Mouse (Mus musculus) bone marrow macrophage, adult 2 months (primary cell): Measurements from ENCODE around the gene Kat7. TPM values are rescaled to one million over a fixed set of nuclear protein-coding genes. Genes with fewer than 3 reads are reported as not detected.

ENCODE experiments used
- H3K27ac ChIP-seq: 2 replicates; pipeline ENCODE4 v1.5.1; 2012; ENCODE audit warnings: low read depth, low read length; ENCODE audit not compliant: insufficient read depth
- H3K4me1 ChIP-seq: 2 replicates; pipeline ENCODE4 v1.6.1; 2012; ENCODE audit warnings: low read length; ENCODE audit not compliant: control insufficient read depth, insufficient read depth
- H3K4me3 ChIP-seq: 2 replicates; pipeline ENCODE4 v1.5.1; 2012; ENCODE audit warnings: mild to moderate bottlenecking, low read length, moderate library complexity; ENCODE audit not compliant: insufficient read depth
- CTCF ChIP-seq: IDR thresholded peaks from 2 replicates; pipeline ENCODE4 v1.5.1; 2012; ENCODE audit warnings: low read depth, mild to moderate bottlenecking, low read length, moderate library complexity
- POLR2A ChIP-seq: IDR thresholded peaks from 2 replicates; pipeline ENCODE4 v1.6.1; 2012; ENCODE audit warnings: mild to moderate bottlenecking, low read depth, low read length, borderline replicate concordance
- polyA plus RNA-seq: library from polyadenylated mRNA; stranded (reverse); fragments of >200 nt; gene quantifications from 2 replicates; pipeline ENCODE4 v1.2.4, GENCODE M21; 2012; ENCODE audit not compliant: missing spikeins, insufficient read depth, insufficient read length

Kat7 gene
- polyA plus RNA-seq, 1 experiment: 41.2 TPM

DNA sequence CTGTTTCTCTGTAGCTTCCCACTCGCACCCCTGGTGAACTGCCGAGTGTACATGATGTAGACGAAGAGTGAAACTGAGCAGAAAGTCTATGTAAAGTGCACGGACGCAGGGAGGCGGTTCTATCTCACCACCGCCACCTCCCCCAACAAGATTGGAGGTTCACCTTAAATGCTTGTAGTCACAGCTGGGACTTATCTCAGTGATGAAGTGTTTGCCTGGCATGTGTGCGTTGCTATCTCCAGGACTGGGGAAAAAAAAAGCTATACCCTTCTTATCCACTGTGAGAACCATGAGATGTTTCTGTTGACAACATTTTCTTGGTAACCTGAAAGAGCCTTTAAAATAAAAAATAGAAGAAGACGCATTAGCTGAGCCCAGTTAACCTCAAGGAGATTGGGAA, 8.1 kb upstream of the Kat7 start:
- H3K4me3 ChIP-seq: no peak overlapping the region
- no peak for TF ChIP-seq CTCF
- TF ChIP-seq POLR2A: no peak
- H3K4me1 ChIP-seq: no peaks in the 10 kb centered on the region
- H3K27ac ChIP-seq: no peak overlapping the region

DNA sequence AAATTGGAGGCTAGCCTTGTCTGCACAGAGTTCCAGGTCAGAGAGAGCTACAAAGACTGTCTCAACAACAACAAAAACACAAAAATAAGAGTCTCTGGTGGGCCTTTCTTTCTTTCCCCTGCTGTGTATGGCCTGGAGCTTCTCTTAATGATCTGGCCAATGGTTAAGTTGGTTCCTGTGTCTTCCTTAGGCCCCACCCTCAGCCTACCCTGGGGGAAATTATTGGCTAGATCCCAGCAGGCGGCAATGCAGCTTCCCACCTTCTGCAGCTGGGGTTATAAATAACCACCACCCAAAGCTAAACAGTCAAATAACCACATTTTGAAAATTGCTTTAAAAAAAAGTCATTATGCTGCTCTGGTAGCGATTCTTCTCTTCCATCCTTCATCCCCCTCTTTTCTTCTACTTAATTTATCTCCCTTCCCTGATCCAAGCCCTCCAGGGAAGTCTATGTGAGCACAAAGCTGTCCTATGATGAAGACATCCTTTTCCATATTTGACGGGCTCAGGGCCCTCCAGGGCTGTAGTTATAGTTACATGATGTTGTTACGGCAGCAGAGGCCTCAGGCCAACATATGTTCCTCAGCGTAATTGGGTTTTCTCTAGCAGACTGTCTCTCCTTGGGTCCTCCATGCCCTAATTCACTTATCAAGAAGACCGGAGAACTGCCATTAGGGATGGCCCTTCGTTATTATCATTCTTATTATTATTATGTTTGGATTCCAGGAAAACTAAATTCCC, 5.3 kb upstream of the Kat7 start:
- H3K27ac ChIP-seq: no peak overlapping the region
- H3K4me1 ChIP-seq: peaks cover 6% of the 10 kb centered on the region
- H3K4me3 ChIP-seq: no peak overlapping the region
- TF ChIP-seq POLR2A (no peak), CTCF (no peak)

DNA sequence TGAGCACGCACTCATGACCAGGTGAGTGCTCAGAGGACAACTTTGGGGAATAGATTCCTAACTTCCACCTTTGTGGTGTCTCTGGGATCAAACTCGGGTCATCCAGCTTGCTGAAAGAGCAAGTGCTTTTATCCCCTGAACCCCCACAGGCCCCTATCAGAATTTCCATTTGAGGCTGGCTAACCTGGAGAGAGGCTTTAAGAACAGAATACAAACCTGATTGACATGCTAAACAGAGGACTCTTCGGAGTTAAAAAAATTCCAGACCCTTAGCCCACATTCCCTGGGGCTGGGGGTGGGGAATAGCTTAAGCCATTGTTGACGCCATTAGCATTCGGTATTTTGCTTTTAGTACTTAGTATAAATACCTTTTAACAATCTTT, 1.4 kb upstream of the Kat7 start:
- H3K4me3 ChIP-seq: peak overlapping the region; percentile 91
- no peak overlapping the region for H3K27ac ChIP-seq
- peaks cover 8% of the 10 kb centered on the region for H3K4me1 ChIP-seq
- TF ChIP-seq POLR2A: no peak
- no peak for TF ChIP-seq CTCF

DNA sequence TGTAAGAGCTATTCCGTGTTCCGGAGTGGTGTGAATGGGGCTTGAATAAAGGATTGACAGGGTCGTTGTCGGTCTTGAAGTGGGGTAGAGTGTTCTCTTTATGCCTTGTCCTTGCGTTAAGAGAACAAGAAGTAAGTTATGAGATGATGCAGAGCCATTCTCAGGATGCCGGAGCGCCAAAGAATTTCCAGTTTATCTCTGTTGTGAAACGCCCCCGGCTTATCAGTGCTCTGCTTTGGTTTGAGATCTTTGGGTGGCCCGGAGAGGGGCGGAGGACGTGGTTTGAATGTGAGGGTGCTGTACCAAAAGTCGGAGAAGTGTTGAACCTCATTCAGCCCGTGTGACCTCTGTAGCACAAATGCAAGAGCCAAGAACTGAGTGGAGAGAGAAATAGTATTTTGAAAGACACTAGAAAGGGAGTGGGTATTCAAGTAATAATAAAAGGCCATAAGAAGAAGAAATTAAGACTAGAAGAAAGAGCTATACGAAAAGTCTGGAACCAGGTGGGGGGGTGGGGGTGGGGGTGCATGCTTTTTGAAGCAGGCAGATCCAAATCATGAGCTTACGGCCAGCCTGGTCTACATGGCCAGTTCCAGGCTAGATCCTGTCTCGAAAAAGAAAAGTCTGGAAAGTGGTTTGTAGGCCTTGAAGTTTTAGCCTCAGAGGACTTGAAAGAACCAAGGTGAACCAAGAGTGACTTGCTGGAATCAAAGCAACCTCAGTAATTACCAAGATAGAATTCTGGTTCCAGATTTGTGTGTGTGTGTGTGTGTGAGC, 790 bp upstream of the Kat7 start:
- no peak for TF ChIP-seq POLR2A
- no peak for TF ChIP-seq CTCF
- peak overlapping the region; percentile 76 for H3K27ac ChIP-seq

DNA sequence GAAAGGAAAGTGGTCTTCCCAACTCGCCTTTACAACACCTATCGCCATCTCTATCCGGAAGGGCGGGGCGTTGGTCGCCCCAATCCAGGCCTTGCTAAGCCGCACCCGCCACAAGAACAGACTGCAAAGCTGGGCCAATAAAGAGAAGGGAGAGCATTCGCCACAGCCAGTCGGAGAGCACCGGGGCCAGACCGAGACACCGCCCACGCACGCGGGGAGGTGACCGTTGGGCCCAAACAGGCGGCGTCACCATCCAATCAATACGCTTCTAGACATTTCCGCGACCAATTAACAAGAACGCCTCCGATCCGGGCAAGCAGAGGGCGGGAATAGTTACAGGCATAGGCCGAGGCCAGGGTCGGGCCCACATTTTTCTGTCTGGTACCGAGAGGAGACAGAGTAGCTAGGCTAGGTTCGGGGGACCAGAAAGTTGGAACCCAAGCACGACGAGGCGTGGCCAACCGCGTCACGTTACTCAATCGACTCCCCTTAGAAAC, 488 bp downstream of the Kat7 start:
- Histone ChIP-seq H3K4me1 (peaks cover 8% of the 10 kb centered on the region), H3K27ac (peak overlapping the region; percentile 83), H3K4me3 (peak overlapping the region; percentile 87)
- no peak for TF ChIP-seq POLR2A
- TF ChIP-seq CTCF: no peak

More for the DNA sequence above, 790 bp upstream of the Kat7 start:
- Histone ChIP-seq H3K4me3 (peak overlapping the region; percentile 91), H3K4me1 (peaks cover 8% of the 10 kb centered on the region)

DNA sequence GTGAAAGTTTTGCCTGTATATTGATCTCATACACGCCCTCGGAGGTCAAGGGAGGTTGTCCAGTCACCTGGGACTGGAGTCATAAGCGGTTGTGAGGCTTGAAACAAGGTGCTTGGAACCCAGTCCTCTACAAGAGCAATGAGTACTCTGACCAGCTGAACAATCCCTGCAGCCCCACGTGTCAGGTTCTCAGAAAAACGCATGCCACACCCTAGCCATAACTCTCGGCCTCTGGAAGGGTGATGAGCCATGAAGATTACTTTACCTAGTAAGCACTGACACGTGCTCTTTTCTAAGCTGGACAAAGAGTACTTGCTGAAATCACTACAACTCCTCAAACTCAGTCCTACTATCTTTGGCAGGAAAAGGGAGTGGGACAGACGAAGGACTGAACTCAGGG, 2.5 kb downstream of the Kat7 start:
- Histone ChIP-seq H3K4me3 (no peak overlapping the region), H3K4me1 (peaks cover 8% of the 10 kb centered on the region), H3K27ac (no peak overlapping the region)
- no peak for TF ChIP-seq POLR2A
- no peak for TF ChIP-seq CTCF

DNA sequence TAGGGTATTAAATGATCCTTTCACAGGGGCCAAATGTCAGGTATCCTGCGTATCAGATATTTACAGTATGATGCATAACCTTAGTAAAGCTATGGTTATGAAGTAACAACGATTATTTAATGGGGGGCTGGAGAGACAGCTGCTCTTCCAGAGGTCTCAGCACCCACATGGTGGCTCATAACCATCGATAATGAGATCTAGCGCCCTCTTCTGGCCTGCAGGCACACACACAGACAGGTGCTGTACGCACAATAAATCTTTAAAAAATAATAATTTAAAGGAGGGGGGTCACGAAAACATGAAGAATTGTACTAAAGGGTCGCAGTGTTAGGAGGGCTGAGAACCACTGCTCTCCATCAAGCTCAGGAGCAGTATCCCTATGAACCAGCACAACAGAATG, 4.4 kb downstream of the Kat7 start:
- TF ChIP-seq CTCF: peak; percentile 51; the same call in 1 of the 2 replicates
- TF ChIP-seq POLR2A: no peak
- no peak overlapping the region for H3K27ac ChIP-seq
- H3K4me3 ChIP-seq: no peak overlapping the region

DNA sequence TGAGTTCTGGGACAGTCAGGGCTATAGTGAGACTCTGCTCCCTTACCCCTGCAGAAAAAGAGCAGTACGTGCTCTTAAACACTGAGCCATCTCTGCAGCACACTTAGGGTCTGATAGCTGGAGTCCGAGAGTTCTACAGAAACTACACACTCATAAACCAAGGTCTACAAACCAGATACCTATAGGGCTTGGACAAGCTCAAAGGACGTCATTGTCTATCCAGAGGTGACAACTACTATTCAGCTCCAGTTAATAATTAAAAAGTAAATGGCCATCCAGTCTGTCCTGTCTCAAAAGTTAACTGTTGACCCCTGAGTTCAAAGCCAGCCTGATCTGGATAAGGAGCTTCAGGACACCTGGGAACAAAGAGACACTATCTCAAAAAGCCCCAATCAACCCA, 8.3 kb downstream of the Kat7 start:
- Histone ChIP-seq H3K4me3 (no peak overlapping the region), H3K27ac (no peak overlapping the region), H3K4me1 (peaks cover 3% of the 10 kb centered on the region)
- TF ChIP-seq CTCF (no peak), POLR2A (no peak)

More for the DNA sequence above, 4.4 kb downstream of the Kat7 start:
- 0 out of 2 replicates have a peak, but pooled peaks cover 2% of the 10 kb centered on the region for H3K4me1 ChIP-seq

DNA sequence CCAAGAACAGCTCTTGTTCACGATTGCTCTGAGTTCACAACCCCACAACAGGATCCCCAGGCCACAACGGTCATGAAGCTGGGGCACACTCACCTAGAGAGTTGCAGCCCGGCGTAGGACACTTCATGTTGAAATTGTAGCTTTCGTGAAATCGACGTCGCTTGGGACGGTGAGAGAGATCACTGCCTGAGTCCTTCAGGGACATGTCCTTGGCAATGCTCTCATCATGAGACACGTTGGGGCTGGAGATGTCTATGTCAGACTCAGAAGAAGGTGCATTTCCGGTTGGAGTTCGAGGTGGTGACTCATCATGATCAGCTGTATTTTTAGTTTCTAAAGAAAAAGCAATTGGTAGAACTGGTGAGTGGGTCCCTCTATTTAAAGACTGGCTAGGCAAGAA, 10.2 kb downstream of the Kat7 start:
- Histone ChIP-seq H3K27ac (0 out of 2 replicates have a peak overlapping the region, but pooled peaks have one; percentile 15), H3K4me3 (no peak overlapping the region), H3K4me1 (peaks cover 3% of the 10 kb centered on the region)
- TF ChIP-seq CTCF: no peak
- TF ChIP-seq POLR2A: no peak

DNA sequence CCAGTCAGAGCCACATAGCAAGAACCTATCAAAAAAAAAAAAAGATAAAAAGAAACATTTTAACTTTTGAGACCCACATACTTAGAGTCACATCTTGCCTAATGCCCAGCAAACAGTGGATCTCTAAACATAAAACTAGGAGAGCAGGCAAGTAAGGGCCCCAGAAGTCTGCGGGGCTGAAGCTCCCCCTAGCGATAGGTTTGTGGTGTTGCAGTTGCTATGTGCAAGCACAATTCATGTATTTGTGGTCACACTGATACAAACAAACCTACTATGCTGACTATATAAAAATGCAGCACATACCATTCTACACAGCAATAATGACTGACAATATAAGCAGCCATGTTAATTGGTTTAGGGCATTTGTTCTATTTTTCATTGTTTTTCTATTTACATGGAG, 11.9 kb downstream of the Kat7 start:
- TF ChIP-seq CTCF (peak; percentile 87), POLR2A (no peak)
- peaks cover 18% of the 10 kb centered on the region for H3K4me1 ChIP-seq

DNA sequence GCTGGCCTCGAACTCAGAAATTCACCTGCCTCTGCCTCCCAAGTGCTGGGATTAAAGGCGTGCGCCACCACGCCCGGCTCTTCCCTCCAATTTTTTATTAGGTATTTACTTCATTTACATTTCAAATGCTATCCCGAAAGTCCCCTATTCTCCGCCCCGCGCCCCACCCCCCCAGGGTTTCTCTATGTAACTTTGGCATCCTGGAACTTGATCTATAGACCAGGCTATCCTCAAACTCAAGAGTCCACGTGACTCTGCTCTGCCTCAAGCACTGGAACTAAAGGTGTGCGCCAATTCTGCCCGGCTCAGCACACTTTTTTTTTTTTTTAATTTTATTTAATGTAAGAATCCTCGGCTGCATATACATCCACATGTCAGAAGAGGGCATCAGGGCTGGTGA, 14.3 kb downstream of the Kat7 start:
- H3K27ac ChIP-seq: no peak overlapping the region
- peaks cover 32% of the 10 kb centered on the region for H3K4me1 ChIP-seq
- H3K4me3 ChIP-seq: no peak overlapping the region
- no peak for TF ChIP-seq POLR2A
- TF ChIP-seq CTCF: no peak

More for the DNA sequence above, 11.9 kb downstream of the Kat7 start:
- H3K4me3 ChIP-seq: no peak overlapping the region
- H3K27ac ChIP-seq: no peak overlapping the region
